Mouse (Mus musculus) CH12.LX (cell line): ENCODE data around the gene Slamf6. TPM values are rescaled to one million over a fixed set of nuclear protein-coding genes. Genes with fewer than 3 reads are reported as not detected.

ENCODE experiments used
- DNase-seq: peaks from one replicate; pipeline ENCODE4 v3.0.0-alpha.2; 2013; ENCODE audit errors: extremely low read depth
- H3K27ac ChIP-seq: 2 replicates; pipeline ENCODE4 v1.5.1; 2012; ENCODE audit warnings: low read depth, mild to moderate bottlenecking, control low read depth, moderate library complexity; ENCODE audit not compliant: insufficient read depth
- H3K27me3 ChIP-seq: replicated peaks from 2 replicates; pipeline ENCODE3; 2012; ENCODE audit warnings: inconsistent platforms
- H3K36me3 ChIP-seq, 2 experiments: replicated peaks in 1 of 2; 2 replicates each; pipeline versions ENCODE3 to v1.6.1; 2012; ENCODE audit warnings: inconsistent platforms in 1 of 2, low read length in 1 of 2, mild to moderate bottlenecking in 1 of 2, mixed read lengths in 1 of 2, moderate library complexity in 1 of 2; ENCODE audit not compliant: control insufficient read depth in 1 of 2, insufficient read depth in 1 of 2
- H3K4me1 ChIP-seq, 2 experiments: 2 replicates each; pipeline ENCODE4 v1.6.1; 2012; ENCODE audit warnings: inconsistent platforms in 1 of 2, moderate library complexity in 1 of 2; ENCODE audit not compliant: insufficient read depth in 2 of 2, control insufficient read depth in 1 of 2
- H3K4me2 ChIP-seq: 2 replicates; pipeline ENCODE4 v1.6.1; 2012; ENCODE audit warnings: low read depth, mild to moderate bottlenecking, control low read depth; ENCODE audit not compliant: poor library complexity, insufficient read depth, severe bottlenecking
- H3K4me3 ChIP-seq, 3 experiments: fragments of 150-350 bp in 1 of 3; sonication (generic) in 1 of 3; replicated peaks in 1 of 3; 2 replicates each; pipeline versions ENCODE3 to v1.5.1; 2011 to 2012; ENCODE audit warnings: low read depth in 2 of 3, low read length in 2 of 3, mild to moderate bottlenecking in 2 of 3, moderate library complexity in 2 of 3, control low read depth in 1 of 3, improper control_type of control experiment in 1 of 3, inconsistent platforms in 1 of 3, mixed read lengths in 1 of 3; ENCODE audit not compliant: poor library complexity in 1 of 3
- H3K79me2 ChIP-seq: replicated peaks from 2 replicates; pipeline ENCODE4 v1.6.1; 2012; ENCODE audit warnings: mild to moderate bottlenecking, moderate library complexity; ENCODE audit not compliant: control insufficient read depth, poor library complexity, insufficient read depth, severe bottlenecking; ENCODE audit errors: extremely low read depth
- H3K9ac ChIP-seq: 2 replicates; pipeline ENCODE4 v1.6.1; 2012; ENCODE audit warnings: low read depth, mild to moderate bottlenecking, control low read depth, moderate library complexity; ENCODE audit not compliant: insufficient read depth
- H3K9me3 ChIP-seq: replicated peaks from 2 replicates; pipeline ENCODE3; 2012; ENCODE audit warnings: low read length, inconsistent platforms, mixed read lengths
- BHLHE40 ChIP-seq: IDR thresholded peaks from 2 replicates; pipeline ENCODE4 v1.6.1; 2011; ENCODE audit warnings: mild to moderate bottlenecking, low read depth, low read length, improper control_type of control experiment
- CHD1 ChIP-seq: IDR thresholded peaks from 2 replicates; pipeline ENCODE4 v1.6.1; 2012; ENCODE audit warnings: low read depth, low read length, improper control_type of control experiment, inconsistent platforms
- CHD2 ChIP-seq: IDR thresholded peaks from 2 replicates; pipeline ENCODE4 v1.6.1; 2011; ENCODE audit warnings: low read length, improper control_type of control experiment
- E2F4 ChIP-seq: IDR thresholded peaks from 2 replicates; pipeline ENCODE4 v1.6.1; 2011; ENCODE audit warnings: low read depth, low read length, improper control_type of control experiment; ENCODE audit not compliant: insufficient replicate concordance
- EP300 ChIP-seq: IDR thresholded peaks from 2 replicates; pipeline ENCODE4 v1.6.1; 2011; ENCODE audit warnings: low read length, improper control_type of control experiment
- MAZ ChIP-seq: IDR thresholded peaks from 2 replicates; pipeline ENCODE4 v1.6.1; 2012; ENCODE audit warnings: low read depth, mild to moderate bottlenecking, inconsistent platforms, low read length, improper control_type of control experiment, moderate library complexity
- MEF2A ChIP-seq: IDR thresholded peaks from 2 replicates; pipeline ENCODE4 v1.6.1; 2014; ENCODE audit warnings: low read depth, mild to moderate bottlenecking, inconsistent platforms, low read length, improper control_type of control experiment, borderline replicate concordance
- NELFE ChIP-seq: IDR thresholded peaks from 2 replicates; pipeline ENCODE4 v1.6.1; 2011; ENCODE audit warnings: low read depth, low read length, improper control_type of control experiment
- POLR2AphosphoS2 ChIP-seq: IDR thresholded peaks from 2 replicates; pipeline ENCODE4 v1.6.1; 2011; ENCODE audit warnings: low read depth, low read length, improper control_type of control experiment
- RAD21 ChIP-seq: IDR thresholded peaks from 2 replicates; pipeline ENCODE4 v1.6.1; 2011; ENCODE audit warnings: low read depth, mild to moderate bottlenecking, low read length, improper control_type of control experiment, moderate library complexity
- RCOR1 ChIP-seq: conservative IDR thresholded peaks from 2 replicates; pipeline ENCODE4 v1.6.1; 2012; ENCODE audit warnings: low read depth, mild to moderate bottlenecking, inconsistent platforms, low read length, improper control_type of control experiment
- SMC3 ChIP-seq: IDR thresholded peaks from 2 replicates; pipeline ENCODE4 v1.6.1; 2011; ENCODE audit warnings: low read depth, low read length, improper control_type of control experiment
- TBP ChIP-seq: conservative IDR thresholded peaks from 2 replicates; pipeline ENCODE4 v1.6.1; 2011; ENCODE audit warnings: low read depth, low read length, improper control_type of control experiment
- UBTF ChIP-seq: IDR thresholded peaks from 2 replicates; pipeline ENCODE4 v1.6.1; 2012; ENCODE audit warnings: low read depth, mild to moderate bottlenecking, inconsistent platforms, low read length, improper control_type of control experiment, moderate library complexity
- USF2 ChIP-seq: conservative IDR thresholded peaks from 2 replicates; pipeline ENCODE4 v1.6.1; 2011; ENCODE audit warnings: low read depth, low read length, improper control_type of control experiment
- ZC3H11A ChIP-seq: IDR thresholded peaks from 2 replicates; pipeline ENCODE4 v1.6.1; 2012; ENCODE audit warnings: low read depth, mild to moderate bottlenecking, inconsistent platforms, low read length, improper control_type of control experiment
- ZNF384 ChIP-seq: IDR thresholded peaks from 2 replicates; pipeline ENCODE4 v1.6.1; 2012; ENCODE audit warnings: low read depth, low read length, improper control_type of control experiment, inconsistent platforms
- dilution Hi-C: fragments of 300-500 bp; cut with MboI; formaldehyde crosslinking; loops from 2 replicates; pipeline ENCODE4 v1.14.3; 2020; ENCODE audit warnings: low sequenced_read_pairs; ENCODE audit not compliant: extremely low pct_unique_long_range_greater_than_20kb, extremely low pct_ligation_motif_present
- in situ Hi-C: fragments of 300-500 bp; cut with MboI; formaldehyde crosslinking; loops from 3 replicates; pipeline ENCODE4 v1.14.3; 2019; ENCODE audit warnings: low sequenced_read_pairs, low pct_ligation_motif_present, low pct_unique_long_range_greater_than_20kb, mixed read lengths
- polyA plus RNA-seq: library from polyadenylated mRNA; unstranded; fragments of >175 nt; gene quantifications from 2 replicates; pipeline ENCODE4 v1.2.1, GENCODE M21; 2012; ENCODE audit warnings: low read depth; ENCODE audit not compliant: insufficient read length
- total RNA-seq, 2 experiments: library from RNA; depleted of rRNA; stranded (reverse); fragments of 300-350 nt in 1 of 2; fragments of >200 nt in 1 of 2; gene quantifications; 2 replicates each; pipeline ENCODE4 v1.2.3; 2012 to 2014

The Slamf6 gene
- total and polyA plus RNA-seq, 3 experiments = 50.9 to 180 (median 127) TPM

DNA sequence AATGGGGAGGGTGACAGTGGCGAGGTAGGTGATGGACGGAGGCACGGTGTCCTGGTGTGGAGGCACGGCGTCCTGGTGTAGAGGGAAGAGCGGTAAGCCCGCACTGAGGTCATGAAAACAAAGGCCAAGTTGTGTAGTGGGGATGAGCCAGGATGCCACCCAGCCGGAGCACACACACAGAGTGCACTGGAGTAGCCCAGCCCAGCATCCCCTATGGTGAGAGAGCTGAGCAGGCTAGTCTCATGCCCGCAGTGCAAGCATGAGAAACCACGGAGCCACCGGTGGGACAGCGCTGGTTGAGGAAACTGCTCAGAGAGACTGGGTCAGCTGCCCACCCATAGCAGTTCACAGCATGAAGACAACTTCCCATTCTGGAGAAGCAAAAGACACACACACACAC lies 84.3 kb downstream of the Slamf6 start:
- H3K27me3 ChIP-seq = no peaks in the 10 kb centered on the region
- dilution Hi-C loops = no loop called here
- no peak overlapping the region for H3K9ac ChIP-seq
- H3K27ac ChIP-seq = no peak overlapping the region
- TF ChIP-seq EP300 (no peak), TBP (no peak), BHLHE40 (no peak), ZC3H11A (no peak), USF2 (no peak), ZNF384 (no peak), SMC3 (no peak), E2F4 (no peak), UBTF (no peak), RCOR1 (no peak), RAD21 (no peak), MEF2A (no peak), MAZ (no peak), NELFE (no peak), POLR2AphosphoS2 (no peak), CHD2 (no peak), CHD1 (no peak)
- in situ Hi-C loops = loop anchor here (5.0 kb wide), 1 partner anchor 174 kb away; no protein-coding TSS in a partner anchor
- peaks cover 3 to 8% of the 10 kb centered on the region in 2 experiments; a peak in 1 of 4 replicates for H3K4me1 ChIP-seq
- no peaks in the 10 kb centered on the region for H3K9me3 ChIP-seq
- H3K36me3 ChIP-seq = peaks cover 11 to 43% of the 10 kb centered on the region in 2 experiments
- no peak overlapping the region for H3K4me2 ChIP-seq
- no peak overlapping the region for H3K4me3 ChIP-seq
- no peaks in the 10 kb centered on the region for H3K79me2 ChIP-seq
- DNase-seq = no peak

Other genes with a start within 250 kb of the Slamf6 start
- 65.0 and 96.4 TPM in 2 replicates for gene Cd48, start 235.5 kb upstream of the Slamf6 start, total RNA-seq (2012; rRNA removed)
- 218 and 231 TPM in 2 replicates for gene Cd48, start 235.5 kb upstream of the Slamf6 start, total RNA-seq (2014; rRNA removed)
- 80.3 and 87.6 TPM in 2 replicates for gene Cd48, start 235.5 kb upstream of the Slamf6 start, polyA plus RNA-seq
- 0.34 and 0.38 TPM in 2 replicates for gene Slamf1, start 150.4 kb upstream of the Slamf6 start, total RNA-seq (2012; rRNA removed)
- 0.72 and 0.81 TPM in 2 replicates for gene Slamf1, start 150.4 kb upstream of the Slamf6 start, total RNA-seq (2014; rRNA removed)
- 0.78 and 0.80 TPM in 2 replicates for gene Slamf1, start 150.4 kb upstream of the Slamf6 start, polyA plus RNA-seq
- gene Cd84, start 77.8 kb upstream of the Slamf6 start, total RNA-seq (2012; rRNA removed) = 12.4 and 12.7 TPM in 2 replicates
- gene Cd84, start 77.8 kb upstream of the Slamf6 start, total RNA-seq (2014; rRNA removed) = 24.3 and 31.8 TPM in 2 replicates
- 17.4 and 18.1 TPM in 2 replicates for gene Cd84, start 77.8 kb upstream of the Slamf6 start, polyA plus RNA-seq
- gene Gm10521, start 21.9 kb upstream of the Slamf6 start, total RNA-seq (2012; rRNA removed) = 0.17 and 0.21 TPM in 2 replicates
- 0.13 and 0.16 TPM in 2 replicates for gene Gm10521, start 21.9 kb upstream of the Slamf6 start, total RNA-seq (2014; rRNA removed)
- 1.6 and 1.7 TPM in 2 replicates for gene Gm10521, start 21.9 kb upstream of the Slamf6 start, polyA plus RNA-seq
- gene Vangl2, start 110.9 kb downstream of the Slamf6 start, total RNA-seq (2012; rRNA removed) = 5.0 and 7.3 TPM in 2 replicates
- gene Vangl2, start 110.9 kb downstream of the Slamf6 start, total RNA-seq (2014; rRNA removed) = 3.6 and 4.1 TPM in 2 replicates
- gene Vangl2, start 110.9 kb downstream of the Slamf6 start, polyA plus RNA-seq = 7.9 and 9.4 TPM in 2 replicates
- gene Nhlh1, start 140.1 kb downstream of the Slamf6 start, total RNA-seq (2012; rRNA removed) = not detected in 2 replicates
- gene Nhlh1, start 140.1 kb downstream of the Slamf6 start, total RNA-seq (2014; rRNA removed) = not detected in 2 replicates
- gene Nhlh1, start 140.1 kb downstream of the Slamf6 start, polyA plus RNA-seq = 0.16 TPM in 1 of 2 replicates, not detected in the other
- gene Copa, start 165.0 kb downstream of the Slamf6 start, total RNA-seq (2012; rRNA removed) = 158 and 165 TPM in 2 replicates
- gene Copa, start 165.0 kb downstream of the Slamf6 start, total RNA-seq (2014; rRNA removed) = 155 and 157 TPM in 2 replicates
- 160 and 165 TPM in 2 replicates for gene Copa, start 165.0 kb downstream of the Slamf6 start, polyA plus RNA-seq
- 21.5 and 24.5 TPM in 2 replicates for gene Ncstn, start 165.3 kb downstream of the Slamf6 start, total RNA-seq (2012; rRNA removed)
- 12.4 and 15.0 TPM in 2 replicates for gene Ncstn, start 165.3 kb downstream of the Slamf6 start, total RNA-seq (2014; rRNA removed)
- 52.4 and 56.1 TPM in 2 replicates for gene Ncstn, start 165.3 kb downstream of the Slamf6 start, polyA plus RNA-seq
- gene Pex19, start 209.2 kb downstream of the Slamf6 start, total RNA-seq (2012; rRNA removed) = 43.5 and 46.0 TPM in 2 replicates
- 47.9 and 53.6 TPM in 2 replicates for gene Pex19, start 209.2 kb downstream of the Slamf6 start, total RNA-seq (2014; rRNA removed)
- gene Pex19, start 209.2 kb downstream of the Slamf6 start, polyA plus RNA-seq = 58.2 and 60.5 TPM in 2 replicates
- gene Dcaf8, start 230.6 kb downstream of the Slamf6 start, total RNA-seq (2012; rRNA removed) = 47.7 and 58.5 TPM in 2 replicates
- gene Dcaf8, start 230.6 kb downstream of the Slamf6 start, total RNA-seq (2014; rRNA removed) = 46.2 and 50.1 TPM in 2 replicates
- gene Dcaf8, start 230.6 kb downstream of the Slamf6 start, polyA plus RNA-seq = 77.2 and 80.7 TPM in 2 replicates